Mouse (Mus musculus): ENCODE measurements at regions not wholly inside any gene's neighbourhood (a gene's known extent, or its start where the extent isn't known, plus 50 kb on each side); places are given as distances from the start of the nearest gene placed in this dataset.

DNA sequence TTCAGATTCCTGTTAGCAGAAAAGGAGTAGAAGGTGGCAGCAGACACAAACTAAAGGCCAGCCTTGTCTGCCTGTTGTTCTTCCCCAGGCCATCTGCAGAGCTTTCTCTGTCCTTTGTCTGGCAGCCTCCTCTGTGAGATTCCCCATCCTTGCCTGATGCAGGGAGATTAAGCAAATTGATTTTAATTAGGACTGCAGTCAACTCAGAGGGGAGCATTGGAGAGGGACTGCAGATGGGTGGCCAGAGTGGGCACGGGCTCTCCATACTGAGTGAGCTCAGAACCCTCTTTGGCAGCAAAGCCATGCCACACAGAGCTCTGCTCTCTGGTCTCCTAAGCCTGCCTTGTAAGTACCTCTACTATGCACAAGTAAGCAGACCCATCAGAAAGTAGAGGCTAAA, 158.5 kb downstream of the Maf start:
- DNase-seq = no peak

GRCm38 (mm10) chr8:115544067-115544466, 163.5 kb downstream of the Maf start:
- DNase-seq = no peak

DNA sequence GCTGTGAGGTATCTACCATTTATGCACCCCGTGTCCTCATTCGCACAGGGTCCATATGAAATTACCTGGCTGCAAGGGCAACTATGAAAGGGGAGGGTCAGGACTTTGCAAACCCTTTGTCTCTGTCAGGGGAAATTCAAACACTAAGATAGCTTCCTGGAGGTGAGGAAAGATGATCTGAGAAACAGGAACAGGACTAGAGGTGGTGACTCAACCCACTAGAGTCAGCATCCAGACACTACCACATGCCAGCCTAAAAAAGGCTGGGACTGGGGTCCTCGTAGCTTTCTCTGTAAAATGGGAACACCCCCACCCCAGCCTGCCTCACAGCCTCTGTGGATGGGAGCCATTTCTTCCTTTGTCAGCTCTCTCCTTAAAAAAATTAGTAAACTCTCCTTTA, 164.7 kb downstream of the Maf start:
- DNase-seq = no peak

DNA sequence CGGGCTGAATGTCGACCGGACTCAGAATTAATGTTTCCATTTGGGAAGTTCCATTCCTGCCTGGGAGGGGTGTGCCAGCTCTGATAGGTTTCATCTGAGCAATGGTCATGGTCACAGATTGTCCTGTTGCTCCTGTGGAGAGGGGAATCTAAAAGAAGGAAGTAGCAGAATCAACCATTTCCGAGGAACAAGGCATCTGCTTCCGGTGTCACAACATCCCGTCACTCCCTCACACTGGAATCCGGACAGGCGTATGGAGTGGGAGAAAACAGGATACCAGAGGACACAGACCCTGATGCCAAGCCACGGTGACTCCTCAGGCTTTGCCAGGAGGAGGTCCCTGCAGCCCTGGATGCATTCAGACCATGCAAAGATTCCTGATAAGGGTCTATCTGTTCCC, 168.0 kb downstream of the Maf start:
- no peak for DNase-seq

- DNase-seq = no peak
Observed at GRCm38 (mm10) chr8:115538236-115538635, 169.4 kb downstream of the Maf start.

DNA sequence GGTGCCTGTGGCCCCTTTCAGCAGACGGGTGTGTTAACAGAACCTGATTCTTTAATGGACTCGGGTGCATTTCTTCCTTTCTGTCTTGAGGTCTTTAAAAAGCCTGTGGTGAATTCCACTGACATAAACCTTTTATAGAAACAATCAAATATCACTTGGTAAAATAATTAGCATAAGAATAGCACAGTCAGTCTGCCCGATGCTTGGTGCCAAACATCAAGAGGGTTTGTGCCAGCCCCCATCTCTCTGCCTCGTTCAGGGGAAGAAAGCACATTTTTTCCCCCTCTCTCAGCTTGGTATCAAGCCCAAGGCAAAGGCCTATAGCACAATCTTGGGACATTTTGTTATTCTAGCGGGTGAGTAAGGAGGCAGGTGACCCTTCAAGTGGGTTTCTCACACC, 169.8 kb downstream of the Maf start:
- no peak for DNase-seq

GRCm38 (mm10) chr8:115536554-115537346, 170.8 kb downstream of the Maf start:
- DNase-seq = no peak

GRCm38 (mm10) chr8:115536001-115536400, 171.6 kb downstream of the Maf start:
- no peak for DNase-seq

GRCm38 (mm10) chr8:115534030-115534429, 173.6 kb downstream of the Maf start:
- no peak for DNase-seq

GRCm38 (mm10) chr8:115531343-115531742, 176.3 kb downstream of the Maf start:
- no peak for DNase-seq

- DNase-seq = no peak
Observed at GRCm38 (mm10) chr8:115529568-115530342, 177.8 kb downstream of the Maf start.

DNA sequence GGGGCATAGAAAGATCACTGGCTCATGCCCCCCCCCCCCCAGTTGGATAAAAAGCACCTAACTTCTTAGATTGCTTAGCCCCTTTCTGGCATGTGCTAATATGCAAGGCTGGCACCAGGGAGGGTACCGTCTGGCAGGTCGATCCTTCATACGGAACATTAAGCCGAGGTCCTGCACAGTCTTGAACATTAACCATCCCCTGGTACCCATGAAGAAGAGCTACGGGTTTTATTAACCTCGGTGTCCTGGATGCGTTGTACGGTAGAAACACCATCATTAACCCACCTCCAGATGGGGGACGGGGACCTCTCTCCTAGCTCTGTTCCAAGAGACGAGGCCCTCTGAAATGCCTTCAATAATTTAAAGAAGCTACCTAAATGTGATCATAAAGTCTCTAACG, 178.7 kb downstream of the Maf start:
- no peak for DNase-seq

DNA sequence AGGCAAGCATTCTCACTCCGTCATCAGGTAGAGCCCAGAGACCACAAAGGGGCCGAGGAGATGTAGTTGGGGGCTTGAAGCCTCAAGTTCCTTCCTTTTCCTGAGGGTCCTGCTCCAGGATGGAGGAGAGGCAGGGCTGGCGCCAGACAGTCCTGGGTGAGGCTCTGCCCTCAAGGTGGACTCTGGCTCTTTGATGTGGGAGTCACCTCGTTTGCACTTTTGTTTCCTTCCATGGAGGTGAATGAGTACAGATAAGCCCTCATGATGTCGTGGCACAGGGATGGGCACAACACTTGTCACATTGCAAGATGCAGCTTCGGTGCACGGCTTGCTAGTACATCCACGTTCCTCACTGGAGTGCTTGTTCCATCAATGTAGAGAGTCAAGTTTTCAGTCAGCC, 182.4 kb downstream of the Maf start:
- DNase-seq = no peak

DNA sequence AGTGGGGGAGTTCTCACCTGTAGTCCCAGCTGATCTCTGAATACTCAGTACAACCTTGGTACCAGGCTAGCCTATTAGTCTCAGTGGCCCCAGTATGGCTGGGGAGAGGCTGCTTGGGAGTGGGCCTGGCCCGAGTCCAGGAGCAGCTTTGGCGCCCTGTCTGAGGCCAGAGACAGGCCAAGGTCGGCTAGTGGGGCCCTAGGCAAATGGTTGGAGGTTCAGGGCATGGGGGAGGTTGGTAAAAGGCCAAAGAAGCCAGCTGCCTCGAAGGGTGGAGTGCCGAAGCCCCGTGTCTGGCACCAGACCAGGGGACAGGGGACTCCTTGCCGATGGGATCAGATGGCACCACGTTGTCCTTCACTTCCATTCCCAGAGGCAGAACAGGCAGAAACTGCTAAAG, 182.9 kb downstream of the Maf start:
- DNase-seq = no peak

DNA sequence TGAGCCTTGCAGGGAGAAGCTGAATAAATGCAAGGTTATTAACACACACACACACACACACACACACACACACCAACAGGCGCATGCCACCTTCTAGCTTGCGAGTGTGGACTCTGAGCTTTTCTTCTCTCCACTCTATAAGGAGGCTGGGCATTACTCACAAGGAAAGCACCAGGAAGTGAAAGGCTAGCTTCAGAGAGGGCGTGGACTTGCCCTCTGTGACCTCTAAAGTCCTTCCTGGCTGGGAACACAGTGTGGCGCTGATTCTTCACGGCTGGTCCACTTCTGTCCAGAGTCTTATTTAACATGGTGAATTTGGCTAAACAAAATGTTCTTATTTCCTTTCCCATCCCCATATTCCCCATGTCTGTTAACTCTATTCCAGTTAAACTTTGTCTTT, 185.1 kb downstream of the Maf start:
- no peak for DNase-seq

DNA sequence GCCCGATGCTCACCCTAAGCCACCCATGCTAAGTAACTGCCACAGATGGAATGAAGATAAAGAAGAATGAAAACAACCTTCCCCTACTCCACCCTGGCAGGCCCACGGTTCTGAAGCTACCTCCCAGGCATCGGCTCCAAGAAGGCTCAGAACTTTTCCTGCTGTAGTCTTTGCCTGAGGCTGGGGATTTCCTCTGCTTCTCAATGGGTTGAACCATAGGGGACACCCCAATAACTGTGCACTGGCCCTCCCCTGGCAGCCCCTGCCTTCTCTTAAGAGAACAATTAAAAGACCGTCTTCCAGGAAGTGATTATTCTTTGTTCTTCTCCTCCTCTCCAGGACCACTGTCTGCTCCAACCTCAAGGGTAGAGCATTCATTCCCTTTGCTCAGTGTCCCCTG, 191.9 kb downstream of the Maf start:
- no peak for DNase-seq

DNA sequence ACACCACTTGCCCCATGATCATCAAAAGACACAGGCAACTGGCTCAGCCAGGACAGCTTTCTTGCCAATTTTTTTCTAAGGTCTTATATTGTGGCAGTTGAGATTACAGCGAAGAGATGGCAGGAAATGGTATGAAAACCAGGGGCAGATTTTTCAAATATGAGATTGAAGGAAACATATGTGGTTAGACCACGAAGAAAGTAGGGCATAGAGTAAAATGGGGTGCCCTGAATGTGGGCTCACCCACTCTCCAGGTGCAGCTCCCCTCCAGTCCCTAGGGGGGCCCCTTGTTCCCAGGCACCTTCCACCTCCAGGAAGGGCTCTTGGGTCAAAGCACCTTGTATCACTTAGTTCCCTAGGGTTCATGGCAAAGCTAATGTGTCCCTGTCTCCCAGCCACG, 193.1 kb downstream of the Maf start:
- DNase-seq = no peak

DNA sequence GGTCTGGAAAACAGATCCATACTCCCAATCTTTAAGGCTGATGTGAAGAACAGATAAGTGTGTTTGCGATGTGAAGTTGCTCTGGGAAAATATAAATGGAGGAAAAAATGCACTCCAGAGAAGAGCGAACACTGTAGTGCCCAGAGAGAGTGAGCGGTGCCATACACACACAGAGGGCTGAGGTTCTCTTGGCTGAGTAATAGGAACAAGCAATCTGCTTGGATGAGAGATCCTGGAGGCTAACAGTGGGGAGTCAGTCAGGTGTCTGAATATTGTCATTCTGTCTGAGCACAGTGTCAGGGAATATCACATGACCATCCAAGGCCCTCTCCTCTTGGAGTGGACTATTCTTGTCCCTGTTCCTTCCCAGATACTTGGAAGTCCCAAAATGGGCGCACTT, 200.4 kb downstream of the Maf start:
- no peak for DNase-seq

- no peak for DNase-seq
Observed at GRCm38 (mm10) chr8:115506741-115507140, 200.9 kb downstream of the Maf start.

DNA sequence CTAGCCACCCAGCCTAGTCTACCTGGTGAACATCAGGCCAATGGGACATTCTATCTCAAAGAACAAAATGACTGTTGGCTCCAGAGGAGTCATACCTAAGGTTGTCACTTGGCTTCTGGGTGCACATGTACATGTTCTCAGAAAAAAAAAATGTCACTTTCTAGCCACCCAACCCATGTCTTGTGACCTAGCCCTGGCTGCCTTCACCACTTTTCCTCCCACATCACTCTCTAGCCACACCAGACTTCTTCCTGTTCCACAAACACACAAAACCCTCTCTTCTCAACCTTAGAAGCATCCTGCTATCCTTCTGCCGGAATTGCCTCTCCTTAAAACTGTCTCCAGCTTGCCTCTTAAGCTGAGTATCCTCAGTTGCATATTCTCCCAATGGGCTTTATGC, 211.6 kb downstream of the Maf start:
- DNase-seq = no peak

DNA sequence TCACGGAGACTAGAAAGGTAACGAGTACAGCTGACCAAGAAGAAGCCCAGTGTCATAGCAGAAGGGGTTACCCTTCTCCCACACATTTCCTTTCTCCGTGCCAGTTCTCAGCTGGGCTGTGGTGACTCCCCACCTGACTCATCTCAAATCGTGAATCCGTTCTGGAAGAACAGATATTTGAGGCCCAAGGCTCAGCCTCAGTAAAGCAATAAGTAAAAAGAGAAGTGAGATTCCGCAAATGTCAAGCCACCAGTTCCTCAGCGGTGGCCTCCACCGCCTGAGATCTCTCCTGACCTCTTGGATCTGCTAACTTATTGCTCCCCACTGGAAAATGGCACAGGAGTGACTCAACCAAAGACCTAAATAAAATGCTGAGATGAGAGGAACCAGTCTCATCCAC, 213.2 kb downstream of the Maf start:
- DNase-seq = no peak

DNA sequence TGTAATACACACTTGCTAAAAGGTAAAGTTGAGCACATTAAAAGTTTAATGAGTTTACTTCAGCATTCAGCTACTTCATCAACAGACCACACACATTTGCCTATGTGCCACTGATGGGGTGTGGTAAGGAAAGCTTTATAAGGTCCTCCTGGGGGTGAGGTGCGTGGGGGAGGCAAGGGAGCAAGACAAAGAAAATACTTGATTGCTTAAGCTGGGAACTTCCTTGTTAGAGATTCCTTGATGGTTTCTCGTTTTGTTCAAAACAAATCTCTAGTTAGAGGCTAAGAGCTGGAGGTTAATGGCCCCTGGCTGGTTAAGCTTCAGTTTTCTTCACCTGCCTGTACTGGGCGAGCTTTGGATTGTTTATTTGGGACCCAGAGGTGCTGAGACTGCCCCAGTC, 220.7 kb downstream of the Maf start:
- DNase-seq = no peak

DNA sequence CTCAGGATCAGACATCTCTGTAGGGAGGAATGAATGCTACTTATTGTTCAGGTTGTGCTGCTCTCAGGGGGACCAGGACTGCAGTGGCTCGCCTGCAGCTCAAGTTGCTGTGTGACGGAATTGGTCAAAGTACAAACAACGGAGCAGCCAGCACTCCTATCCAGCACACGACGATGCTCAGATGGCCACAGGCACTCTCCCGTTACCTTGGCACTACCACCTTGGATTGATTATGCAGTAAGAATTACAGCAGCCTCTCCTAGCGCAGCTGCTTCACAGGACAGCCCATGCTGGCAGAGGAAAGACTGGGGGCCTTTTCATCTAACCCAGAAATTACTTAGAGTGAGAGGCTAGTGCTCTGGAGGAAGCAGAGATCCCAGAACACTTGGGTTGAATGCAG, 226.5 kb downstream of the Maf start:
- no peak for DNase-seq

DNA sequence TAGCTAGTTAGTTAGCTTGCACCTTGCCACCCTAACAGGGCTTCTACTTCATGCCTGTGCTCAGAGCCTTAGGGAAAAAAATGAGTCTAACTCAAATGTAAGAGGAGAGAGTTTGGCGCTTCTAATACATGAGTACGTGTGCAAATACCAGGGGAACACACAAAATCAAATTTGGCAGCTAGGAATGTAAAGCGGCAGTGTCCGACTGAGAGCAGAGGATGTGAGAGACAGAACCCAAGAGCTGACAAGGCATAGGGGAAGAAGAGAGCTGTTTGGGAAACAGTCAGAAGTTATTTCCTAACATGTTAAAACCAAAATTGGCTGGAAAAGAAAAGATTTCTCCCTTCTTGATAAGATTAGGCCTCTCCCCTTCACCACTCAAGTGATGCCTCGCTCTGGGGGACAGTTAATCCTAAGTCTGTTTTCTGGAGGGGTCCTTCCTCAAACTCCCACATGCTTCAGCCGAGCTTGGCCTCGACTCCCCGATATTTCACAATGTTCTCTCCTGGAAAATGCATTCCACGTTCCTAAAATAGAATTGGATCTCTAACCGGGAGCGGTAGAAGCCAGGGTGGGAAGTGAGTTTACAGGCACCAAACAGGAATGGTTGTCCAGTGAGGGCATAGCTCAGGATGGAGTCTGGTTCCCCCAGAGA, 229.1 kb downstream of the Maf start:
- DNase-seq = no peak
